Mouse (Mus musculus) liver, adult 2 months (tissue): ENCODE measurements around the gene Rpgrip1.

Experiments used
- CTCF ChIP-seq: fragments of 200-500 bp; IDR thresholded peaks from 2 replicates; pipeline ENCODE4 v1.5.1; 2011; ENCODE audit warnings: low read depth, low read length, control low read depth
- POLR2A ChIP-seq: fragments of 200-500 bp; IDR thresholded peaks from 2 replicates; pipeline ENCODE4 v1.6.1; 2011; ENCODE audit warnings: low read length, control low read depth; ENCODE audit not compliant: insufficient read depth; ENCODE audit errors: extremely low read depth

DNA sequence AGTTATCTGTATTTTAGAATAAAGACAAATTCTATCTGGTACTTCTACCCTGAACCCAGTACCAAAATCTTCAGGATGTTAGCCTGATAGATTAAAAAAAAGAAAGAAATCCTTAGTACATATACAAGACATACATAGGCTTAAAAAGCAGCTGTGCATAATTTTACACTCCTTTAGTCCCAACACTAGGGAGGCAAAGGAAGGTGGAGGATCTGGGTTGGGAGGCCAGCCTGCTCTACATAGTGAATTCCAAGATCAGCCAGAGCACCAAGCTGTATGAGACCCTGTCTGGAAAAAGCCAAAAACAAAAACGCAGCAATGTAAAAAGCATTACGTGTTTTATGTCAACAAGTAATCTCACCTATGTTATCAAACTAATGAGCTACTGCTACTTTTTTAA is 10.9 kb upstream of the Rpgrip1 start:
- no peak for TF ChIP-seq CTCF
- TF ChIP-seq POLR2A, result no peak
